23 mouse cellular contexts compared by ENCODE assay signal in the genomic region with DNA sequence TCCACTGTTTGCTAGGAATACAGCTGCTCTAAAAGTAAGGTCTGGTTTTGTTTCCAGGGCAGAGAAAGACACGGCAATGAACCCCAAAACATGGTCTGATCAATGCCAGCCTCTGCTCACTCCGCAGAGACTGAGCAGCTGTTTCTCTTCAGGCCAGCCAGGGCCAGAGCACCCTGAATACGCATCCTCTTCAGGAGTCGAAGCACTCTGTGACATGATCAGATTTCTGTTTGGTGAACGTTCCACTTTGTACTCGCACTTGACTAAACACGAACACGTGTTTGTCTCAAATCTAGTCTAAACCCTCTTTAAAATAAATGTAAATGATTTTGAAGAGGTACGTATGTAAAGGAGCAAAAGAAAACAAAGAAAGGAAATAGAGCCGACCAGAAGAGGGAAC.
"Had no signal": no experiment of that assay in that cellular context is flagged by ENCODE, and none has a peak within 500 bp of the region (broad histone marks: within the 10 kb centered on the region; RNA-seq: fewer than 3 reads in every experiment).

No protein-coding gene starts in this region.

- H3K9ac ChIP-seq: heart, embryonic 12.5 days; hindbrain, embryonic 13.5 days; hindbrain, embryonic 15.5 days; limb, embryonic 13.5 days; limb, embryonic 15.5 days; liver, embryonic 12.5 days; liver, embryonic 14.5 days had no signal

- H3K4me3 ChIP-seq: gastrocnemius, adult 2 months; heart, embryonic 10.5 days; heart, embryonic 12.5 days; hindbrain, embryonic 13.5 days; hindbrain, embryonic 15.5 days; limb, embryonic 13.5 days; limb, embryonic 15.5 days; liver, embryonic 12.5 days had no signal

- H3K4me1 ChIP-seq: heart, embryonic 10.5 days; hindbrain, embryonic 13.5 days; hindbrain, embryonic 15.5 days; liver, embryonic 12.5 days had no signal

- DNase-seq: gastrocnemius, adult 2 months; gastrocnemius, postnatal 10 days; gastrocnemius, postnatal 25 days; heart, adult 18-20 months; heart, postnatal 10 days; kidney, adult 11 months; kidney, adult 2 months; kidney, adult 9 months; kidney, postnatal 14 days; kidney, postnatal 36 days; layer of hippocampus, adult 9-11 months; layer of hippocampus, postnatal 36 days; left cerebral cortex, postnatal 4 days had no signal

- H3K27me3 ChIP-seq: heart, embryonic 12.5 days; hindbrain, embryonic 13.5 days; hindbrain, embryonic 15.5 days; limb, embryonic 13.5 days; limb, embryonic 15.5 days; liver, embryonic 12.5 days had no signal

- ATAC-seq: hindbrain, postnatal 0 days; intestine, embryonic 16.5 days; liver, embryonic 12.5 days had no signal

- H3K9me3 ChIP-seq: heart, embryonic 10.5 days; heart, embryonic 12.5 days; hindbrain, embryonic 13.5 days; hindbrain, embryonic 15.5 days; limb, embryonic 13.5 days; limb, embryonic 15.5 days; liver, embryonic 12.5 days had no signal

- H3K27ac ChIP-seq: gastrocnemius, adult 2 months; heart, embryonic 10.5 days; hindbrain, embryonic 13.5 days; hindbrain, embryonic 15.5 days; hindbrain, postnatal 0 days; limb, embryonic 13.5 days; limb, embryonic 15.5 days; liver, embryonic 12.5 days; liver, embryonic 14.5 days had no signal

- H3K36me3 ChIP-seq: heart, embryonic 10.5 days; heart, embryonic 12.5 days; hindbrain, embryonic 13.5 days; hindbrain, embryonic 15.5 days; limb, embryonic 13.5 days; limb, embryonic 15.5 days; liver, embryonic 12.5 days had no signal

- H3K4me2 ChIP-seq: heart, embryonic 12.5 days; hindbrain, embryonic 13.5 days; hindbrain, embryonic 15.5 days; limb, embryonic 13.5 days; limb, embryonic 15.5 days; liver, embryonic 12.5 days had no signal
